Mouse (Mus musculus): ENCODE measurements around the gene Ttc27. TPM values are rescaled to one million over a fixed set of nuclear protein-coding genes. Genes with fewer than 3 reads are reported as not detected.
"Not testable (repeated sequence)": the region's sequence is repeated elsewhere in the genome, so short reads cannot be mapped to it uniquely, and the experiment has no call there.

Ttc27 gene
- polyA plus RNA-seq, 1 experiment from 2014 or later = 25.6 TPM

DNA sequence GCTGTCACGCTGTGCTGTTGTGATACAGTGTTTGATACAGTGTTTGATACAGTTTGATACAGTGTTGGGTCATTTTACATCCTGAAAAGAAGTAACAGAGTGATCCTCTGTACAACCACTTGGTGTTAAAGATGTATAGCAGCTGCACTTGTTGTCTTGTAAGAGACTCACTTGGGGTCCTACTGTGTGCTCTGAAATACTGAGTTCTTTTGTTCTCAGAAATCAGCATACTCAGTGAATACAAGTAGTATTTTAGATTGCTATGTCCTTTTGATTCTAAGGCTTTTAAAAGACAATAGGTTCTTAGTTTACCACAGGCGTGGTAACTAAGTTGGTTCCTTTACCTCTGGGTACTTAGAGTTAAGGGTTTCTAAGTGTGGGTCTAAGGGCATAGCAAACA is 29.0 kb upstream of the Ttc27 start:
- TF ChIP-seq CTCF (IDR thresholded peaks at IDR 0.05; ENCODE audit: low read depth) = no peak
- H3K27ac ChIP-seq (ENCODE audit: low read depth) = no peak overlapping the region
- H3K27me3 ChIP-seq (ENCODE audit: insufficient read depth, low read length) = no peaks in the 10 kb centered on the region
- H3K4me1 ChIP-seq (ENCODE audit: insufficient read depth) = no peaks in the 10 kb centered on the region
- H3K4me2 ChIP-seq = no peak overlapping the region
- H3K4me3 ChIP-seq (ENCODE audit: low read depth, low read length) = no peak overlapping the region
- ATAC-seq (ENCODE audit: insufficient read depth) (no peak), DNase-seq (no peak)
- H3K9ac ChIP-seq = no peak overlapping the region
- H3K36me3 ChIP-seq (ENCODE audit: insufficient read depth) = peaks cover 41% of the 10 kb centered on the region
- H3K9me3 ChIP-seq (ENCODE audit: low read depth, low read length) = no peaks in the 10 kb centered on the region
- 86% methylated on average over 2 of the region's 2 CpGs for WGBS

DNA sequence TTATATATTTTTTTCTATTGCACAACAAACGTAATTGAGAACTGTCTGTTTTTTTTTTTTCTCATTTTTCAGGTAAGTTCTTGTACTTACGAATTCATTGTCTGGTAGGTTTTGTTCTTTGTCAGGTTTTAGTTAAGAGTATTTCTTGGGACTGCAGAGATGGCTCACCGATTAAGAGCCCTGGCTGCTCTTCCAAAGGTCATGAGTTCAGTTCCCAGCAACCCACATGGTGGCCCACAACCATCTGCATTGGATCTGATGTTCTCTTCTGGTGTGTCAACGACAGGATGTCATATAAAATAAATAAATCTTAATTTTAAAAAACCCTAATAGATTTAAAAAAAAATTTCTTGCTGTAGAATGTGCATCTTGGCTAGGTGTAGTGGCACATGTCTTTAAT is 28.1 kb upstream of the Ttc27 start:
- Histone ChIP-seq H3K4me2 (no peak overlapping the region), H3K4me3 (ENCODE audit: low read depth, low read length) (no peak overlapping the region), H3K9ac (no peak overlapping the region), H3K4me1 (ENCODE audit: insufficient read depth) (no peaks in the 10 kb centered on the region), H3K27ac (ENCODE audit: low read depth) (no peak overlapping the region), H3K27me3 (ENCODE audit: insufficient read depth, low read length) (no peaks in the 10 kb centered on the region), H3K9me3 (ENCODE audit: low read depth, low read length) (no peaks in the 10 kb centered on the region), H3K36me3 (ENCODE audit: insufficient read depth) (peaks cover 46% of the 10 kb centered on the region)
- 89% methylated on average over 4 of the region's 4 CpGs for WGBS
- no peak for TF ChIP-seq CTCF (IDR thresholded peaks at IDR 0.05; ENCODE audit: low read depth)
- DNase-seq (no peak), ATAC-seq (ENCODE audit: insufficient read depth) (no peak)

DNA sequence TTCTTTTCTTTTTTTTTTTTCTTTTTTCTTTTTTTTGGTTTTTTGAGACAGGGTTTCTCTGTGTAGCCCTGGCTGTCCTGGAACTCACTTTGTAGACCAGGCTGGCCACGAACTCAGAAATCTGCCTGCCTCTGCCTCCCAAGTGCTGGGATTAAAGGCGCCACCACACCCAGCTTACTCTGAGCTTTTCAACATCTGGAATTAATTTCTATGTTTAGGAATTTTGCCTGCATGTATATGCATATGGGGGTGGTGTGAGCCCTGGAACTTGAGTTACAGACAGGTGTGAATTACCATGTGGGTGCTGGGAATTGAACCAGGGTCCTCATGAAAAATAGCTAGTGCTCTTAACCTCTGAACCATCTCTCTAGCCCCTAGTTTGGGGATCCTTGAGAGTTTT is 15.9 kb upstream of the Ttc27 start:
- not testable (repeated sequence) for DNase-seq; H3K4me1 ChIP-seq (ENCODE audit: insufficient read depth); ATAC-seq (ENCODE audit: insufficient read depth); H3K9ac ChIP-seq; H3K4me2 ChIP-seq; H3K27me3 ChIP-seq (ENCODE audit: insufficient read depth, low read length); H3K27ac ChIP-seq (ENCODE audit: low read depth); H3K4me3 ChIP-seq (ENCODE audit: low read depth, low read length); H3K9me3 ChIP-seq (ENCODE audit: low read depth, low read length)
- peaks cover 68% of the 10 kb centered on the region for H3K36me3 ChIP-seq (ENCODE audit: insufficient read depth)
- 94% methylated on average over 2 of the region's 2 CpGs for WGBS

DNA sequence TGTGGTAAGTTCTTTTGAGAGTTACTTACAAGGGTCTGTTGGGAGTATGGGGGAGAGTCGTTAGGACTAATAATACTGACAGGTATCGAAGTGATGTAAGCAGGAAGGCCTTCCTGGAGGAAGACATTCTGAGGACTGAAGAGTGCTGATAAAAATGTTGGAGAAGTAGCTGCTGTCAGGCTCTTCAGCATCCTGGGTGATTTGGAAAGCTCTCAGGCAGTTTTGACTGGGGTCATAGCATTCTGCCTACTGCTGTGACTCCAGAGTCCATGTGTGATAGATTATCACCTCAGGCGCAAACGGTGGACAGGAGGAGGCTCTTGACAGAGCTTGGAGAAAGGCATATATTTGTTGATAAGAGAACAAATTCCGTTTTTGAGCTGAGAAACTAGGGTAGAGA is 12.1 kb upstream of the Ttc27 start:
- WGBS = 80% methylated on average over 5 of the region's 5 CpGs
- ATAC-seq (ENCODE audit: insufficient read depth) = no peak
- Histone ChIP-seq H3K27me3 (ENCODE audit: insufficient read depth, low read length) (no peaks in the 10 kb centered on the region), H3K9ac (no peak overlapping the region), H3K4me1 (ENCODE audit: insufficient read depth) (no peaks in the 10 kb centered on the region), H3K36me3 (ENCODE audit: insufficient read depth) (peaks cover 30% of the 10 kb centered on the region), H3K4me3 (ENCODE audit: low read depth, low read length) (no peak overlapping the region), H3K9me3 (ENCODE audit: low read depth, low read length) (no peaks in the 10 kb centered on the region), H3K27ac (ENCODE audit: low read depth) (no peak overlapping the region), H3K4me2 (no peak overlapping the region)
- no peak for DNase-seq
- TF ChIP-seq CTCF (IDR thresholded peaks at IDR 0.05; ENCODE audit: low read depth) = no peak

- Histone ChIP-seq H3K27me3 (ENCODE audit: insufficient read depth, low read length) (no peaks in the 10 kb centered on the region), H3K9me3 (ENCODE audit: low read depth, low read length) (no peaks in the 10 kb centered on the region), H3K4me2 (no peak overlapping the region), H3K4me1 (ENCODE audit: insufficient read depth) (no peaks in the 10 kb centered on the region), H3K9ac (no peak overlapping the region), H3K36me3 (ENCODE audit: insufficient read depth) (peaks cover 19% of the 10 kb centered on the region), H3K27ac (ENCODE audit: low read depth) (no peak overlapping the region), H3K4me3 (ENCODE audit: low read depth, low read length) (no peak overlapping the region)
- TF ChIP-seq CTCF (IDR thresholded peaks at IDR 0.05; ENCODE audit: low read depth) = no peak
- DNase-seq = no peak
- no peak for ATAC-seq (ENCODE audit: insufficient read depth)
Observed at GRCm38 (mm10) chr17:74706593-74706992, 10.9 kb upstream of the Ttc27 start.

DNA sequence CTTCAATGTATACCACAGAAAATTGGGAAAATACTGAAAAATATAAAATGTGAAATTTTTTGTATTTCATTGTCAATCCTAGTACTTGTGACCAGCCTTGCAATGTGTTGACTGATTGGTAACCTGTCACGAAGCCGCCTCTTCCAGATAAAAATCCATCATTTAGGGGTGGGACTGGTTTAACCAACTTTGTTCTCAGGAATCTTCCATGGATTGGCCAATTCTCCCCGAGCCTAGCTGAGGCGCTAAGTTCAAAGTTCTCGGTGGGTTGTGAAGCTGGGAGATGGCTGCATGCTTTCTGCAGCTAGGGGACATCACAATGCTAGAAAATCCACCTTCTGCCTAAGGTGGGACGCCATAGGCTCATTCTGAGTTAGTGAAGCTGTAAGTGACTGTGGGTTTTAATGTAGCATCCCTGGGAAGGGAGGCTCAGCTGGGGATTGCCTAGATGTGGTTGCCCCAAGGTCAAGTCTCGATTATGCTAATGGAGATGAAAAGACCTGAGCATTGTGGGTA is 9.8 kb upstream of the Ttc27 start:
- TF ChIP-seq CTCF (IDR thresholded peaks at IDR 0.05; ENCODE audit: low read depth) = no peak
- 79% methylated on average over 7 of the region's 7 CpGs for WGBS

DNA sequence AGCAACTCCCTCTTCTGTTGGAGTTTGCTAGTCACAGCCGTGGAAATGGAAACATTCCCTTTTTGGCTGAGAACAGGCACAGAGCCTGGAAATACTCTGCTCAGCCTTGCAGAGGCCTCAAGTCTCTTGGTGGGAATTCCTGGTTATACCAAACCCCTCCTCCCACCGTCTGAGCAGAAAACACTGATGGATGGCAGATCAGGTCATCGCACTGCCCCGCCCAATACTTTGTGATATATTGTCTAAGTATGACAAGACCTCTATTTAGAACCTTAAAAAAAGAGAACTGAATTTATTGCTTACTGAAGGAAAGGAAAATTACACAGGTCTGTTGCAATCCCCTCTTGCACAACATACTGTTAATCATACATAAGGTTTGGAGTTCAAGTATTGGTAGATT is 6.8 kb upstream of the Ttc27 start:
- H3K9ac ChIP-seq = no peak overlapping the region
- 61% methylated on average over 4 of the region's 4 CpGs for WGBS

More for the DNA sequence above, 9.8 kb upstream of the Ttc27 start:
- Histone ChIP-seq H3K4me3 (ENCODE audit: low read depth, low read length) (no peak overlapping the region), H3K27ac (ENCODE audit: low read depth) (no peak overlapping the region), H3K36me3 (ENCODE audit: insufficient read depth) (peaks cover 12% of the 10 kb centered on the region; the same call in 1 of the 2 replicates), H3K27me3 (ENCODE audit: insufficient read depth, low read length) (no peaks in the 10 kb centered on the region), H3K9me3 (ENCODE audit: low read depth, low read length) (no peaks in the 10 kb centered on the region), H3K4me2 (no peak overlapping the region), H3K9ac (no peak overlapping the region), H3K4me1 (ENCODE audit: insufficient read depth) (no peaks in the 10 kb centered on the region)
- DNase-seq (no peak), ATAC-seq (ENCODE audit: insufficient read depth) (no peak)

GRCm38 (mm10) chr17:74711627-74712026 is 5.9 kb upstream of the Ttc27 start:
- H3K27me3 ChIP-seq (ENCODE audit: insufficient read depth, low read length) = no peaks in the 10 kb centered on the region
- H3K4me3 ChIP-seq (ENCODE audit: low read depth, low read length) = no peak overlapping the region
- DNase-seq (no peak), ATAC-seq (ENCODE audit: insufficient read depth) (no peak)
- H3K36me3 ChIP-seq (ENCODE audit: insufficient read depth) = no peaks in the 10 kb centered on the region
- H3K9me3 ChIP-seq (ENCODE audit: low read depth, low read length) = no peaks in the 10 kb centered on the region
- WGBS = 88% methylated on average over 8 of the region's 8 CpGs
- no peak overlapping the region for H3K27ac ChIP-seq (ENCODE audit: low read depth)
- H3K4me2 ChIP-seq = no peak overlapping the region
- no peak overlapping the region for H3K9ac ChIP-seq
- H3K4me1 ChIP-seq (ENCODE audit: insufficient read depth) = no peaks in the 10 kb centered on the region
- no peak for TF ChIP-seq CTCF (IDR thresholded peaks at IDR 0.05; ENCODE audit: low read depth)

More for the DNA sequence above, 6.8 kb upstream of the Ttc27 start:
- Histone ChIP-seq H3K4me3 (ENCODE audit: low read depth, low read length) (no peak overlapping the region), H3K9me3 (ENCODE audit: low read depth, low read length) (no peaks in the 10 kb centered on the region), H3K4me1 (ENCODE audit: insufficient read depth) (no peaks in the 10 kb centered on the region), H3K4me2 (no peak overlapping the region), H3K27me3 (ENCODE audit: insufficient read depth, low read length) (no peaks in the 10 kb centered on the region), H3K36me3 (ENCODE audit: insufficient read depth) (no peaks in the 10 kb centered on the region), H3K27ac (ENCODE audit: low read depth) (no peak overlapping the region)
- TF ChIP-seq CTCF (IDR thresholded peaks at IDR 0.05; ENCODE audit: low read depth) = no peak
- ATAC-seq (ENCODE audit: insufficient read depth) (no peak), DNase-seq (peak; percentile 7)
